Mouse (Mus musculus) CH12.LX (cell line): ENCODE results near the gene Copb1.

Experiments
- CHD1 ChIP-seq: IDR thresholded peaks from 2 replicates; pipeline ENCODE4 v1.6.1; 2012; ENCODE audit warnings: low read depth, low read length, improper control_type of control experiment, inconsistent platforms
- CTCF ChIP-seq, 2 experiments: IDR thresholded peaks in 1 of 2; conservative IDR thresholded peaks in 1 of 2; 2 replicates each; pipeline ENCODE4 v1.5.1; 2011 to 2012; ENCODE audit warnings: low read depth in 2 of 2, low read length in 2 of 2, improper control_type of control experiment in 1 of 2, inconsistent platforms in 1 of 2, mild to moderate bottlenecking in 1 of 2, moderate library complexity in 1 of 2
- GABPA ChIP-seq: IDR thresholded peaks from 2 replicates; pipeline ENCODE4 v1.6.1; 2012; ENCODE audit warnings: low read depth, low read length, improper control_type of control experiment, inconsistent platforms; ENCODE audit not compliant: insufficient replicate concordance
- HCFC1 ChIP-seq: IDR thresholded peaks from 2 replicates; pipeline ENCODE4 v1.6.1; 2012; ENCODE audit warnings: low read depth, mild to moderate bottlenecking, inconsistent platforms, low read length, improper control_type of control experiment
- JUN ChIP-seq: IDR thresholded peaks from 2 replicates; pipeline ENCODE4 v1.6.1; 2011; ENCODE audit warnings: low read depth, mild to moderate bottlenecking, low read length, improper control_type of control experiment, moderate library complexity; ENCODE audit not compliant: insufficient read depth
- MAZ ChIP-seq: IDR thresholded peaks from 2 replicates; pipeline ENCODE4 v1.6.1; 2012; ENCODE audit warnings: low read depth, mild to moderate bottlenecking, inconsistent platforms, low read length, improper control_type of control experiment, moderate library complexity
- NELFE ChIP-seq: IDR thresholded peaks from 2 replicates; pipeline ENCODE4 v1.6.1; 2011; ENCODE audit warnings: low read depth, low read length, improper control_type of control experiment
- POLR2A ChIP-seq: IDR thresholded peaks from 2 replicates; pipeline ENCODE4 v1.6.1; 2011; ENCODE audit warnings: low read depth, mild to moderate bottlenecking, improper control_type of control experiment, low read length
- SIN3A ChIP-seq: IDR thresholded peaks from 2 replicates; pipeline ENCODE4 v1.6.1; 2012; ENCODE audit warnings: low read length, improper control_type of control experiment, inconsistent platforms
- SMC3 ChIP-seq: IDR thresholded peaks from 2 replicates; pipeline ENCODE4 v1.6.1; 2011; ENCODE audit warnings: low read depth, low read length, improper control_type of control experiment
- TCF12 ChIP-seq: IDR thresholded peaks from 2 replicates; pipeline ENCODE4 v1.6.1; 2014; ENCODE audit warnings: low read depth, mild to moderate bottlenecking, inconsistent platforms, low read length, improper control_type of control experiment
- ZC3H11A ChIP-seq: IDR thresholded peaks from 2 replicates; pipeline ENCODE4 v1.6.1; 2012; ENCODE audit warnings: low read depth, mild to moderate bottlenecking, inconsistent platforms, low read length, improper control_type of control experiment

- no peak for TF ChIP-seq MAZ
- TF ChIP-seq CHD1: no peak
- TF ChIP-seq POLR2A: no peak
- TF ChIP-seq TCF12: no peak
- no peak for TF ChIP-seq NELFE
- TF ChIP-seq CTCF (conservative IDR thresholded peaks at IDR 0.05 in 1 of 2, IDR thresholded peaks at IDR 0.05 in 1 of 2; ENCODE audit: low read depth in 2 of 2, low read length in 2 of 2): no peak
- TF ChIP-seq HCFC1: no peak
- TF ChIP-seq ZC3H11A: no peak
- no peak for TF ChIP-seq SMC3
- TF ChIP-seq JUN: no peak
- no peak for TF ChIP-seq GABPA
- no peak for TF ChIP-seq SIN3A
Observed at GRCm38 (mm10) chr7:114299247-114299646, 44.7 kb upstream of the Copb1 start.
